Mouse (Mus musculus): Measurements from ENCODE around the gene Zfp963. TPM values are rescaled to one million over a fixed set of nuclear protein-coding genes. Genes with fewer than 3 reads are reported as not detected.

Zfp963 gene
- polyA plus RNA-seq (2015; fragmentation: Nextera tagmentation; extraction: Ambion mirVana), result 7.2 and 8.8 TPM in 2 replicates

DNA sequence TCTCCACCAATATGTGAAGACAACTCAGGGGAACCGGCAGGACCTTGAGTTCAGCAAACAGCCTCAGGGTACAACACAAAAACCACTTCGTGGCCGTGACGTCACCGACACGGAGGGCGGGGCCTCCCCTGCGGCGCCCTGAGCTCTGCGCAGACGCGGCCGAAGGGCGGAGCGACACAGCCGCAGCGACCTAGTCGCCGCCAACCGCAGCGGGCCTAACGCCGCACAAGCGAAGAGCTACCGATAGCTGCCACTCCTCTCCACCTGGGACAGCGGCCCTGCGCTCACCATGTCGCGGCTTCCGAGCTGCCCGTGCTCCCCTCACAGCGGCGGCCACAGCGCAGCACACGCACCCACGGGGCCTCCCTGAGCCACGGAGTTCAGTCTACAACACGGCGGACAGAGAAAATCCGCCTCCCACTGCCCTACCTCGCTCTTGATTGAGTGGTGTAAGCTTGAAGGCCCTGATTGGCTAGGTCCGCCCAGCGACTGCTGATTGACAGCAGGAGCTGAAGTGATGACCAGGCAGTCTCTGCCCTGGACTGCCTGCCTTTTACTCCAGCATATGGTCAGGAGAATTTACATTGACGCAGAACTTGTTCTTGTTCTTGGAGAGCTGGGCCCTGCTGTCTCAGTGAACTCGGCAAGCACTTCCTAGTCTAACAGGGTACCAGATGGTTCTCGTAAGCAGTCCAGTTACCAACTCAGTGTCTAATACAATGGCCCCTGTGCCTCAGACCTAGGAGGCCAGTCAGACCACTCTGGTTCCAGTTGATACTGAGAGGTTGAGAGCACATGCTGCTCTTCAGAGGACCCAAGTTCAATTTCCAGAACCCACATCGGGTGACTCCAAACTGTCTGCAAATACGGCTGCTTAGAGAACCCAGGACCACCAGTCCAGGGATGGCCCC, at the start of gene Zfp963:
Gene Zfp963, minus strand, starts transcription at position 427 of the 911 bp plus-strand sequence.
- 3% methylated on average over 48 of the region's 48 CpGs for WGBS
- Histone ChIP-seq H3K9me3 (replicated peaks) (no peaks in the 10 kb centered on the region), H3K9ac (peak within 1 kb of the TSS; percentile 88), H3K4me3 (peak within 1 kb of the TSS; percentile 75), H3K27me3 (no peaks in the 10 kb centered on the region), H3K36me3 (ENCODE audit: poor library complexity, severe bottlenecking) (peaks cover 10% of the 10 kb centered on the region), H3K4me2 (peak within 1 kb of the TSS; percentile 59), H3K4me1 (peaks cover 15% of the 10 kb centered on the region), H3K27ac (peak within 1 kb of the TSS; percentile 99)
- ATAC-seq, result peak; percentile 99

DNA sequence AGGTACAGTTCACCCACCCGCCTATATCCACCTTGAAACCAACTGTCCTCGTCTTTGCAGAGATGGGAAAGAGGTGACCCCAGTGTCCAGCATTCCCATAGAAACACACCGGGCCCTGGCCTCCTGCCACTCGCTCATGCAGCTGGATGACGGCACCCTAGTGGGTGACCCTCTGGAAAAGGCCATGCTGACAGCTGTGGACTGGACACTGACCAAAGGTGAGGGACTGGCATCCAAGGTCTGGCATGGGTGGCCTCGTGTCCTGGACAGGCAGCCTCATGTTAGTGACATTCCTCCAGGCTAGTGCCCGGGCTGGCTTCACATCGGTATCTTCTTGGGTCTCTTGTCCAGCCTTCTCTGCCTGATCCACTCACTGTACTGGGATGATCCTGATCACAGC, 49.5 kb upstream of the Zfp963 start:
- Histone ChIP-seq H3K27me3 (no peaks in the 10 kb centered on the region), H3K4me3 (no peak overlapping the region), H3K9me3 (replicated peaks) (no peaks in the 10 kb centered on the region), H3K4me2 (no peak overlapping the region), H3K36me3 (ENCODE audit: poor library complexity, severe bottlenecking) (peaks cover 100% of the 10 kb centered on the region), H3K27ac (no peak overlapping the region), H3K9ac (no peak overlapping the region), H3K4me1 (no peaks in the 10 kb centered on the region)
- no peak for ATAC-seq
- WGBS, result 93% methylated on average over 8 of the region's 8 CpGs

DNA sequence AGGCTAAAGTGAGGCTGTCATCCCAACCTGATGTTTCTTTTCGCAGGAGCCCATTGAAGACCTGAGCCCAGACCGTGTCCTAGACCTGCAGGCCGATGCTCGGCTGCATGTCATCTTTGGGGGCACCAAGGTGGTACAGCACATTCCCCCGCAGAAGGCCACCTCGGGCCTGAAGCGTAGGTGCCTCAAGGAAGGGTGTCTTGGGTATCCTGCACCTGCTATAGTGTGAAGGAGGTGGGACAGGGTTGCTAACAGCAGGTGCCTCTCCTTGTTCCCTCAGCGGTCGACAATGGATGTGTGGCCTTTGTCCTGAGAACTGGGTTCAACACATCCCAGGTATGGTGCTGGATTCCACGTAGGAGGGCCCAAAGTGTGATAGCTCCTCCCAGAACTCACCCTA, 47.9 kb upstream of the Zfp963 start:
- ATAC-seq, result no peak
- no peak overlapping the region for H3K4me3 ChIP-seq
- H3K4me1 ChIP-seq, result peaks cover 8% of the 10 kb centered on the region
- H3K27ac ChIP-seq, result no peak overlapping the region
- peaks cover 97% of the 10 kb centered on the region for H3K36me3 ChIP-seq (ENCODE audit: poor library complexity, severe bottlenecking)
- WGBS, result 94% methylated on average over 10 of the region's 10 CpGs
- no peak overlapping the region for H3K4me2 ChIP-seq
- H3K27me3 ChIP-seq, result no peaks in the 10 kb centered on the region
- H3K9ac ChIP-seq, result no peak overlapping the region
- H3K9me3 ChIP-seq (replicated peaks), result no peaks in the 10 kb centered on the region

GRCm38 (mm10) chr8:69796721-69797345, 47.1 kb upstream of the Zfp963 start:
- Histone ChIP-seq H3K27ac (no peak overlapping the region), H3K4me1 (peaks cover 16% of the 10 kb centered on the region), H3K27me3 (no peaks in the 10 kb centered on the region), H3K9ac (no peak overlapping the region), H3K4me3 (no peak overlapping the region), H3K36me3 (ENCODE audit: poor library complexity, severe bottlenecking) (peaks cover 88% of the 10 kb centered on the region), H3K9me3 (replicated peaks) (no peaks in the 10 kb centered on the region), H3K4me2 (no peak overlapping the region)
- no peak for ATAC-seq
- 95% methylated on average over 16 of the region's 16 CpGs for WGBS

DNA sequence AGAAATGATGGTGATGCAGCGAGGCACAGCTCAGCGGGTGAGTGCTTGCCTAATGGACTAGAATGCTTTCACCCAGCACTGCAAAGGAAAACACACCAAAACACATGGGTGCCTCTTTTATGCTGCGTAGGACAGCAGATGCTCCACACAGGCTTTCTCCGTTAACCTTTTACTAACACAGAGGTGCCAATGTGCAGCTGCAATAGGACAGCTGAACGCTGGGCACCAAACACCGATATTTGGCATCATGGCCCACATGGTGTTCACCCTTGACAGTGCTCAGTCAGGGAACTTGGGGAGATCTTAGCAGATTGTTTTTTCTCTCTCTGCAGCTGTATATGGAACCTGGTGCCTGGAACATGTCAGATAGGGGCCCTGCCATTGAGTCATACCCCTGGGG, 45.1 kb upstream of the Zfp963 start:
- no peaks in the 10 kb centered on the region for H3K27me3 ChIP-seq
- peaks cover 25% of the 10 kb centered on the region for H3K4me1 ChIP-seq
- peaks cover 69% of the 10 kb centered on the region for H3K36me3 ChIP-seq (ENCODE audit: poor library complexity, severe bottlenecking)
- no peak overlapping the region for H3K27ac ChIP-seq
- no peak for ATAC-seq
- H3K4me2 ChIP-seq, result no peak overlapping the region
- no peaks in the 10 kb centered on the region for H3K9me3 ChIP-seq (replicated peaks)
- H3K9ac ChIP-seq, result no peak overlapping the region
- WGBS, result 94% methylated on average over 6 of the region's 6 CpGs
- no peak overlapping the region for H3K4me3 ChIP-seq

DNA sequence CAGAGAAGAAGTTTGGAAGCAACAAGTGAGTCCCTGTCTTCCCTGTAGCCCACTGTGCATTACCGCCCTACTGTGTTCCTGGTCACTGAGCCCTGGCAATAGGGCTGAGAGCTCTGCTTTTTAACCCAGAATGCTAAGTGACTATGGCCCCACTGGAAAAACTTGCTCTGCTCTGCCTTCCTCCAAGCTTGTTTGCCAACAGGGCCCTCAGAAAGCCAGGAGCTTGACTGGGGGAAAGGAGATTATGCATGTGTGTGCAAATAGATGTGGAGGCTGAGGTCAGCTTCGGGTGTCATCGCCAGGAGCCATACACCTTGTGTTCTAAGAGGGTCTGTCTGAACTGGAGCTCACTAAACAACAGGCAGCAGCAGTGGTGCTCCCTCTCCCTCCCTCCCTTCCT, 44.3 kb upstream of the Zfp963 start:
- no peak overlapping the region for H3K4me2 ChIP-seq
- no peaks in the 10 kb centered on the region for H3K27me3 ChIP-seq
- ATAC-seq, result no peak
- no peaks in the 10 kb centered on the region for H3K9me3 ChIP-seq (replicated peaks)
- peaks cover 61% of the 10 kb centered on the region for H3K36me3 ChIP-seq (ENCODE audit: poor library complexity, severe bottlenecking)
- WGBS, result 93% methylated on average over 3 of the region's 3 CpGs
- no peak overlapping the region for H3K27ac ChIP-seq
- peaks cover 29% of the 10 kb centered on the region for H3K4me1 ChIP-seq
- no peak overlapping the region for H3K9ac ChIP-seq
- H3K4me3 ChIP-seq, result no peak overlapping the region

- Histone ChIP-seq H3K27ac (no peak overlapping the region), H3K36me3 (ENCODE audit: poor library complexity, severe bottlenecking) (peaks cover 57% of the 10 kb centered on the region), H3K4me1 (peaks cover 29% of the 10 kb centered on the region), H3K9me3 (replicated peaks) (no peaks in the 10 kb centered on the region), H3K27me3 (no peaks in the 10 kb centered on the region), H3K9ac (no peak overlapping the region), H3K4me2 (no peak overlapping the region), H3K4me3 (no peak overlapping the region)
- no peak for ATAC-seq
- 96% methylated on average over 4 of the region's 4 CpGs for WGBS
These were observed 43.9 kb upstream of the Zfp963 start for GRCm38 (mm10) chr8:69793666-69794065.

DNA sequence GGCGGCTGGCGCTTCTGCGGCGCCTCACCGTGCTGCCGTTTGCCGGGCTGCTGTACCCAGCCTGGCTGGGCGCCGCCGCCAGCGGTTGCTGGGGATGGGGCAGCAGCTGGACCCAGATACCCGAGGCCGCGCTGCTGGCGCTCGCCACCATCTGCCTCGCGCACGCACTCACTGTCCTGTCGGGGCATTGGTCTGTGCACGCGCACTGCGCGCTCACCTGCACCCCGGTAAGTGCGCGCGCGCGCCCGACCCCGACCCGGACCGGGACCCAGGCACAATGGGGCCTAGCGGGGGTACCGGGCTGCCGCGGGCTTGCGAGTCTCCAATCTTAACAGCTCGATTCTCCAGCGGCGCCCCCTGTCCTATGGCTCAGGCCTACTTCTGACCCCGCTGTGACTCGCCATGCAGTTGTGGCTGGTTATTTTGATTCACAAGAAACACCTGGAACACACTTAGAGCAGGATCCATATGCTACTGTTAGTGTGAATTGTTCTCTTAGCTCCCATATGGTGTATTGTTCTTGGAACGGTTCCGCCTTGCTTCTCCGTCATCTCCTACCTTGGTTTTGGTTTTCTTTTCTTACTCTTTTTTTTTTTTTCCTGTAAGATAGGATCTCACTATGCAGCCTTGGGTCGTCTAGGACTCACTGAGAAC, 41.8 kb upstream of the Zfp963 start:
- Histone ChIP-seq H3K9me3 (replicated peaks) (no peaks in the 10 kb centered on the region), H3K36me3 (ENCODE audit: poor library complexity, severe bottlenecking) (peaks cover 35% of the 10 kb centered on the region), H3K4me2 (peak overlapping the region; percentile 89), H3K27ac (peak overlapping the region; percentile 69), H3K4me3 (peak overlapping the region; percentile 100), H3K9ac (peak overlapping the region; percentile 98), H3K4me1 (peaks cover 29% of the 10 kb centered on the region), H3K27me3 (no peaks in the 10 kb centered on the region)
- ATAC-seq, result peak; percentile 81
- under 1% methylated on average over 47 of the region's 48 CpGs for WGBS

- Histone ChIP-seq H3K27me3 (no peaks in the 10 kb centered on the region), H3K4me2 (peak within 1 kb of the TSS; percentile 89), H3K4me3 (peak within 1 kb of the TSS; percentile 100), H3K9ac (peak within 1 kb of the TSS; percentile 98), H3K9me3 (replicated peaks) (no peaks in the 10 kb centered on the region), H3K36me3 (ENCODE audit: poor library complexity, severe bottlenecking) (peaks cover 29% of the 10 kb centered on the region), H3K4me1 (peaks cover 29% of the 10 kb centered on the region), H3K27ac (peak within 1 kb of the TSS; percentile 69)
- ATAC-seq, result peak; percentile 96
- under 1% methylated on average over 38 of the region's 38 CpGs for WGBS
These were observed 41.1 kb upstream of the Zfp963 start, which contains the start of the genes Atp13a1 and Zfp866 for GRCm38 (mm10) chr8:69790773-69791367. Gene Atp13a1 (plus strand): TSS chr8:69791163. Gene Zfp866 (minus strand): TSS chr8:69791178.

DNA sequence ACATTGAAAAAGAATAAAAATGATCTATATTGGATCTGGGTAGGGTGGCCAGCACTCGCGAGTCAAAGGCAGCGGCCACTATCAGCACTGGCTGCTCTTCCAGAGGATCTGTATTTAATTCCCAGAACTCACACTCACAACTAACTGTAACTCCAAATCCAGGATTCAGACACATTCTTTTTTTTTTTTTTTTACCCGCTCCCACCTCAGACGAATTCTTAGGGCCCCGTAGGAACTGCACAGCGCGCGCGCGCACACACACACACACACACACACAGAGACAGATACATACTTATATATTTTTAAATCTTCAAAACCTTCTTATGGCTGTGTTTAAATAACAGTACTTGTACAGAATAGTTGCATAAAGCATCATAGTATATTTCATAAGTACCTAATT, 40.6 kb upstream of the Zfp963 start:
- H3K4me3 ChIP-seq, result peak overlapping the region; percentile 100
- H3K27ac ChIP-seq, result peak overlapping the region; percentile 69; the same call in 1 of the 2 replicates
- peaks cover 29% of the 10 kb centered on the region for H3K4me1 ChIP-seq
- H3K36me3 ChIP-seq (ENCODE audit: poor library complexity, severe bottlenecking), result peaks cover 24% of the 10 kb centered on the region
- no peaks in the 10 kb centered on the region for H3K27me3 ChIP-seq
- peak overlapping the region; percentile 98 for H3K9ac ChIP-seq
- ATAC-seq, result no peak
- 34% methylated on average over 11 of the region's 11 CpGs for WGBS
- H3K4me2 ChIP-seq, result peak overlapping the region; percentile 89
- no peaks in the 10 kb centered on the region for H3K9me3 ChIP-seq (replicated peaks)

DNA sequence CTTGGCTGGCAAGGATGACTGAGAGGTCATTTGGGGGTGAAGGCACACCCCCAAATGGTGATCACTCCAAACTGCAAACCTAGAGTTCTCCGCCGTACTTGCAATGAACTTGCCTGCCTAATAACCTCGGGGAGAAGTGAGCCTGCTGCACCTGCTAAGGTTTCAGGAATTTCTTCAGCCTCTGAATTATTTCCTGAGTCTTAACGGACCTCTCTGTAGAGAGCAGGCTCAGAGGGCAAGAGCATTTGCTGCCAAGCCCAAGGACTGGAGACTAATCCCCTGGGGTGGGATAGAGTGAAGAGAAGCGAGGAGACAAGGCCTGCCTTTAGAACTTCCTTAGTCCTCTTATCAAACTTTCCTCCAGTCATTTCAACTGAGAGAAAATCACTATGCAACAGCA, 40.0 kb upstream of the Zfp963 start:
- Histone ChIP-seq H3K9me3 (replicated peaks) (no peaks in the 10 kb centered on the region), H3K4me2 (peak overlapping the region; percentile 89; the same call in 1 of the 2 replicates), H3K4me3 (no peak overlapping the region), H3K9ac (no peak overlapping the region), H3K27ac (no peak overlapping the region), H3K36me3 (ENCODE audit: poor library complexity, severe bottlenecking) (peaks cover 17% of the 10 kb centered on the region), H3K27me3 (no peaks in the 10 kb centered on the region), H3K4me1 (peaks cover 29% of the 10 kb centered on the region)
- WGBS, result 79% methylated on average over 5 of the region's 5 CpGs
- no peak for ATAC-seq

Measured in forebrain, embryonic 13.5 days (tissue).